Mouse (Mus musculus): ENCODE results near the gene Rft1.
A peak's percentile ranks its signal among the peaks of the same experiment; 100 is the strongest.

Gene Rft1

GRCm38 (mm10) chr14:30653943-30654659 lies at the start of gene Rft1:
Gene Rft1, plus strand, starts transcription at chr14:30654360.
- peak; percentile 39 for DNase-seq (ENCODE audit: extremely low read depth, low read depth, low spot score)

- no peak for DNase-seq (ENCODE audit: extremely low read depth, low read depth, low spot score)
Measured at GRCm38 (mm10) chr14:30606817-30607216, 47.3 kb upstream of the Rft1 start.

DNA sequence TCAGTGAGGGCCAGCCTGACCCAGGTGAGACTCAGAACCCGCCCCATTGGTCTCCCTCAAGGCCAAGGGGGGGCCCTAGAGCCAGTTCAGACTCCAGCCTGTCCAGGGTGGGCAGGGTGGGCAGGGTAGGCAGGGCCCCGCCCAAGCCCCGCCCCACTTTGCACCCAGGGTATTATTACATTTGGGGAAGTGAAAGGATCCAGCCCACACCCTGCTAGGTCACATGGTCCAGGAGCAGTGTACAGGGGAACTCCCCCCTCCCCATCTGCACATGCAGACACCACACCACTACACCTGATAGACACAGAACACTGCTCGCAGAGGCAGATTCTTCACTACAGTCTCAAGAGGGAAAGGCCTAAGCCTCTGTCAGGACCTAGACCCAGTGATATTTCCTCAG lies 46.5 kb upstream of the Rft1 start:
- DNase-seq (ENCODE audit: extremely low read depth, low read depth, low spot score) = no peak

- DNase-seq (ENCODE audit: extremely low read depth, low read depth, low spot score) = no peak
Measured at GRCm38 (mm10) chr14:30608176-30608575, 46.0 kb upstream of the Rft1 start.

- DNase-seq (ENCODE audit: extremely low read depth, low read depth, low spot score) = no peak
Measured at GRCm38 (mm10) chr14:30609499-30609898, 44.7 kb upstream of the Rft1 start.

DNA sequence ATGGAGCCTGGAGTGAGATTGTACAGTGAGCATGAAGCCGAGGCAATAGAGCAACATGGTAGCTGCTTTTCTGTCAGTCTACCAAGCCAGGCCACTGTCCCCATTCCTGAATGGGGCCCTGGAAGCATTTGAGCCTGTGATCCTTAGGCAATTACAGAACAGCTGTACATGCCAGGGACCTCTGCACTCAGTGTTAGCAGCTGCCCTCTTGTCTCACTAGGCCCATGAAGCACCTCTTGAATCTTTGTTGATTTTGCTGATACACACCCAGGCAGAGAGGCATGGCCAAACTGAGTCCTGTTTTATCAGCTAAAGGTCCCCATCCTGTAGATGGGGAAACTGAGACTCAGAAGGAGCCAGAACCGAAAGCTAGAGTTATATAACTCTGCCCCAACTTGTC lies 43.9 kb upstream of the Rft1 start:
- no peak for DNase-seq (ENCODE audit: extremely low read depth, low read depth, low spot score)

- no peak for DNase-seq (ENCODE audit: extremely low read depth, low read depth, low spot score)
Measured at GRCm38 (mm10) chr14:30610940-30611339, 43.2 kb upstream of the Rft1 start.

DNA sequence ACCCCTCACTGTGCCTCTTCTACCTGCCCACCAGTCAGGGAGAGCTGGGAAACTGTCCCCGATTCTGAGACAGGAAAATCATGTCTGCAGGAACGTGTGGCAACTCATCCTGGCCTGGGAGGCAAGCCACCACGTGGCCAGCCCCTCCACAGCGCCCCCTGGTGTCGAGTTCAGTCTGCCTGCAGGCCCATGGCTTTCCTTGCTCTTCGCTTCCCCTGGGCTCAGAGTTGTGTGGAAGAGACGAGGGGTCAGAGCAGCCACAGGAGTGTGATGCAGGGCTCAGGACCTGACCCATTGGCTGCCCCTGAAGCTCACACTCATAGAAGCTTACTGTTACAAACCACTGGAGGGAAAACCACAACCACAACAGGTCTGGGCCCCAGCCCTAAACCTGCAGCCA lies 41.6 kb upstream of the Rft1 start:
- no peak for DNase-seq (ENCODE audit: extremely low read depth, low read depth, low spot score)

DNA sequence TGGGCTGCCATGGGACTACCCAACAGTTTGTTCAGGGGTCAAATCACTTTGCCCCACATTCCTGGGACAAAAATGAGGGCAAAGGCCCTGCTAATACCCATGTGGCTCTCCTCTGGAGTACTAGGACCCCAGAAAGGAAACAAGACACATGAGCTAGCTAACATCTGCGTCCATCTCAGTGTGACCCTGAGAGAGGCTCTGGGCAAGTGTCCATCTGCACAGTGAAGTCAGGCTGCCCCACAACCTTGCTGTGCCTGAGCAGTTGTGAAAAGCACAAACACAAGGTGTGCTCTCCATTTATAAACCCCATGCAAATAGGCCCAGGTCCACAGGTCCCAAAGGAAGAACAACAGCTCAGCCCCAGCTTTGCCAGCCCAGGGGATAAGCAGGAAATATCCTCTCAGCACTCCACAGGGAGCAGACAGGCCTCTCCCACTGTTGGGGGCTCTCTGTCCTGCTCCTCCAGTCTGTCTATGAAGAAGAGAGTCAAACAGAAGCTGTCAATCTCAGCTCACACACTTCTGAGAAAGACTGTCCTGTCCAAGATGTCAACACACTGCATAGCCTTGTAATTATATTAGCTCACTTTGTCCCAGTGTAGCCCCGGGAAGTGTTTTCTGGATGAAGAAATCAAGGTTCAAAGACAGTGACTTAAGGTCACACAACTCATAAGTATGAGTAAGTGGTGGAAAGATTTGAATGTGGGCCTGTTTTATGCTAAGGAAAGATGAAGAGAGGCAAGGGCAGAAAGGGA lies 41.0 kb upstream of the Rft1 start:
- DNase-seq (ENCODE audit: extremely low read depth, low read depth, low spot score) = no peak

DNA sequence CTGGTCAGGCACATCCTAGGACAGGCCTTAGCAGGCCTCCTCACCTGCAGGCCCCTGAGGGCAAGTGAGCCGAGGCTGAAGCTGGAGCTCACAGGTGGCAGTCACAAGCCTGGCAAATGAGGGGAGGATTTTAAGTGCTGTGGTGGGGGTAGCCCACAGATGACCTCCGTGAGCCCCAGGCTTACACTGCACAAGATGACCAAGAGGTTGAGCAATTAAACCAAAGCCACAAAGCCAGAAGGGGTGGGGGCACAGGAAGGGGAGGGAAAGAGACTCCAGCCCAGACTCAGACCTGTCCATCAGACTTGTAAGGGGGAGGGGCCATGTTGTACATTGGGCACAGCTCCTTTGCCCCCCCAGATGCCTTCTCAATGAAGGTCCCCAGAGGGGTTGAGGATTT lies 37.4 kb upstream of the Rft1 start:
- DNase-seq (ENCODE audit: extremely low read depth, low read depth, low spot score) = no peak

DNA sequence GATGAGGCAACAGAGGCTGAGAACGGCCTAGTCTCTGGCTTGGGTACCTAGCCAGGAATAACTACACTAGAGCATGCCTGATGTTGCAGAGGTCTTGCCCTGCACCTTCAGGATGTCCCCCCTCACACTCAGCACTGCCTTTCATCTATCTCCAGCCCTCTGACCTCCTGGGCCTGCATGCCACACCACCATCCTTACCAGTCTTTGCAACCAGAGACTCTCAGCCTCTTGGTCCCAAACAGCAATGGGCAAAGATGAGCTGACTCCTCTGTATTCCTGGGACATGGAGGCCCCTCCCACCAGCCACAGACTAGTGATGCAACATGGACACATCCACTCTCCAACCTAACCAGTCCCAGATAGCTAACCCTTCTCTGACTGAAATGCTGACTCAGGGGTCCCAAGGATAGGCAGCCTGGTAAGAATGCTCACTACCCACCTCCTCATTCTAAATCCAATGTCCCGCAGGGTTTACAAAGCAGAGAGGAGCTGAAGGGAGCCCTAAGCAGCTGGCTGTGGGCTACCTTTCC lies 35.3 kb upstream of the Rft1 start:
- DNase-seq (ENCODE audit: extremely low read depth, low read depth, low spot score) = no peak

GRCm38 (mm10) chr14:30619982-30620578 lies 34.1 kb upstream of the Rft1 start:
- DNase-seq (ENCODE audit: extremely low read depth, low read depth, low spot score) = no peak

- peak; percentile 47 for DNase-seq (ENCODE audit: extremely low read depth, low read depth, low spot score)
Measured at GRCm38 (mm10) chr14:30622130-30622529, 32.0 kb upstream of the Rft1 start.

DNA sequence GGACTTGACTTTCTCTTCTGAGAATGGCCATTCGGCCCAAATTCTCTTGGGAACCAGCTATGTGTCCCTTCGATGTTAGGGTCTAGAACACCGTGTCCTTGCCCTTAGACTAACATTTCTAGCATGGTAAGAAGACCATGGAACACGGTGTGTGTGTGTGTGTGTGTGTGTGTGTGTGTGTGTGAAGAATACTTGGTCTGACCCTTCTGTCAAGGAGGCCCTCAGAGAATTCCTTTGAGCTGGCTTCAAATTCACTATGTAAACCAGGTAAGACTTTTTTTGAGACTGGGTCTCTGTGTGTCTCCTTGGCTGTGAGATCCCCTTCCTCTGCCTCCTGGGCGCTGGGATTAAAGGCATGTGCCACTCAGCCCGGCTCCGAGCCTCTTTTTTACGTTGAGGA lies 31.6 kb upstream of the Rft1 start:
- DNase-seq (ENCODE audit: extremely low read depth, low read depth, low spot score) = no peak

DNA sequence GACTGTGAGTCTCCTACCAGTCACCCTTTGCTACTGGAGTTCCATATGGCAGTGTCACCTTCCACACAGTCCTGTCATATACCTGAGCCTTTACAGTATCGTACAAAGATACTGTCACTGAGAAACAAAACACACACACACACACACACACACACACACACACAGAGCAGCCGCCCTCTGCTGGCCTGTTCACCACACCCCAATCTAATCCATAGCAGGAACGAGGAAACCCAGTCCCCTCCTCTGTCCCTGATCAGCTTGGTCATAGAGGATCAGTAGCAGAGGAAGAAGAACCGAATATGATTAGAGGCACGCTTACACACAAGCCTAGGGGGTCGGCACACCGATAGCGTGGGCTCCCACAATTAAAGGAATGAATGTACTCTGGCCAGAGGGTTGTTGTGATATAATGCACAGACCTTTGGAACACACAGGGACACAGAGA lies 29.9 kb upstream of the Rft1 start:
- no peak for DNase-seq (ENCODE audit: extremely low read depth, low read depth, low spot score)

GRCm38 (mm10) chr14:30625131-30625807 lies 28.9 kb upstream of the Rft1 start:
- DNase-seq (ENCODE audit: extremely low read depth, low read depth, low spot score) = no peak

GRCm38 (mm10) chr14:30625856-30626726 lies 28.1 kb upstream of the Rft1 start, which contains the start of gene Prkcd:
Gene Prkcd, minus strand, starts transcription at chr14:30626210.
- DNase-seq (ENCODE audit: extremely low read depth, low read depth, low spot score) = no peak

DNA sequence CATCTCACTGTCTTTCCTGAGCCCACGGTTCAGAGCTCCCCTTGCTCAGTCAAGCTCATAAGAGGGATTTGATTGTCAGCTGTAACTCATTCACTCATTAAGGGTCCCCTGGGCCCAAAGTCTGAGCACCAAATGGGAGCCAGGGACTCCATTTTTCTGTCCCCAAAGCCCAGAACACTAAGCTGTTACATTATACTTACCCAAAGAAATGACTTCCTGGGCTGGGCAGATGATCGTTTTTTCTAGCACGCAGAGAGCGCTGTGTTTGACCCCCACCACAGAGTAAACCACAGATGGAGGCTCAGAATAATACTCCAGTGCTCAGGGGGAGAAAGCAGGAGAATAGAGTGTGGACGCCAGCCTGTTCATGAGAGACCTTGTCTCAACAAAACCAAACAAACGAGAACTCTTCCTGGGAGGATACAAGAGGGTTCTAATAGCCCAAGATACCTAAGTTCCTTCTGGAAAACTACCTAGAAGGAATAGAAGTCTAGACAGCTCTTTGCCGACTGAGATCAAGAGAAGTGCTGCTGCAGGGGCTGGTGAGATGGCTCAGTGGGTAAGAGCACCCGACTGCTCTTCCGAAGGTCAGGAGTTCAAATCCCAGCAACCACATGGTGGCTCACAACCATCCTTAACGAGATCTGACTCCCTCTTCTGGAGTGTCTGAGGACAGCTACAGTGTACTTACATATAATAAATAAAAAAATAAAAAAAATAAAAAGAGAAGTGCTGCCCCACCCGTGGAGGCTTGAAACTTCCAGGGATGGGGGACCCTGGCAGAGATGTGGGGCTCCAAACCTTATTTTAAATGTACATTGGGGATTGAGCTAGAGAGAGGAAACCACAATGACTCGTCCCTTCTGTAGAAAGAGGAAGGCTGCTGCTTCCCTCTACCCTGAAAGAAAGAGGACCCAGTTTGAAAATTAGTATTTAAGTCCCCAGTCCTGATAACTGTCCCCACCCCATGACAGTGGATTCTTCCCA lies 27.1 kb upstream of the Rft1 start:
- no peak for DNase-seq (ENCODE audit: extremely low read depth, low read depth, low spot score)

DNA sequence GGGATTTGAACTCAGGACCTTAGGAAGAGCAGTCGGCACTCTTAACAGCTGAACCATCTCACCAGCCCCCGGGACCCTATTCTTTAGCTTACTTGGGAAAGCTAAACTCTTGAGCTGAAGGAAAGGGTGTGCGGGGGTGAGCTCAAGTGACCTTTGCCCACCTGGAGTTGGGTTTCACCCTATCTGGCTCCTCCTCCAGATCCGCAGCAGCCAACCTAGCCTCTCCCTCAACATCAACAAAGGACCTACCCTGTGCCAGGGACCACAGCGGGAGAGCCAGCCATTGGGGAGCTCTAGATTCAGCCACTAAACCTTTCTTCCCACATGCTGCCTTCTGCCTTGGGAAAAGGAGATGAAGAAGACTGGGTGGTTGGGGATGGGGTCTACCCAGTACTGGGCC lies 25.9 kb upstream of the Rft1 start:
- DNase-seq (ENCODE audit: extremely low read depth, low read depth, low spot score) = no peak

Data from fat pad, adult 2 months (tissue).